Mouse (Mus musculus) midbrain, embryonic 12.5 days (tissue): ENCODE measurements at regions not wholly inside any gene's neighbourhood (a gene's known extent, or its start where the extent isn't known, plus 50 kb on each side); places are given as distances from the start of the nearest gene placed in this dataset.

Source experiments
- ATAC-seq: fragments of 200-750 bp; cut with Nextera tagmentation; 2 replicates; pipeline ENCODE4 v1.8.0; 2017; ENCODE audit warnings: low read depth, moderate TSS enrichment, moderate library complexity; ENCODE audit not compliant: low FRiP score
- H3K27ac ChIP-seq: fragments of 300-500 bp; sonication (generic); replicated peaks from 2 replicates; pipeline ENCODE4 v1.5.1; 2016; ENCODE audit warnings: mild to moderate bottlenecking
- H3K27me3 ChIP-seq: fragments of 300-500 bp; sonication (generic); 2 replicates; pipeline ENCODE4 v1.6.1; 2016; ENCODE audit warnings: mild to moderate bottlenecking
- H3K36me3 ChIP-seq: fragments of 300-500 bp; sonication (generic); 2 replicates; pipeline ENCODE4 v1.6.1; 2016
- H3K4me1 ChIP-seq: fragments of 300-500 bp; sonication (generic); 2 replicates; pipeline ENCODE4 v1.6.1; 2016
- H3K4me2 ChIP-seq: fragments of 300-500 bp; sonication (generic); replicated peaks from 2 replicates; pipeline ENCODE4 v1.6.1; 2016; ENCODE audit warnings: mild to moderate bottlenecking, moderate library complexity
- H3K4me3 ChIP-seq: fragments of 300-500 bp; sonication (generic); 2 replicates; pipeline ENCODE4 v1.5.1; 2016; ENCODE audit warnings: mild to moderate bottlenecking
- H3K9ac ChIP-seq: fragments of 300-500 bp; sonication (generic); replicated peaks from 2 replicates; pipeline ENCODE4 v1.6.1; 2016; ENCODE audit warnings: mild to moderate bottlenecking, moderate library complexity
- H3K9me3 ChIP-seq: fragments of 300-500 bp; sonication (generic); 2 replicates; pipeline ENCODE4 v1.6.1; 2016; ENCODE audit warnings: mild to moderate bottlenecking
- WGBS: fragments of 180-500 bp; shearing (Covaris S2); methylation state at CpG from one replicate; pipeline ENCODE4 v1.1.7; 2016; 5-methylcytosine and 5-hydroxymethylcytosine counted together

- Histone ChIP-seq H3K27ac (no peak overlapping the region), H3K36me3 (no peaks in the 10 kb centered on the region), H3K9me3 (no peaks in the 10 kb centered on the region), H3K9ac (no peak overlapping the region), H3K4me1 (no peaks in the 10 kb centered on the region), H3K4me2 (no peak overlapping the region), H3K4me3 (no peak overlapping the region), H3K27me3 (no peaks in the 10 kb centered on the region)
- ATAC-seq: no peak
- 87% methylated on average over 3 of the region's 3 CpGs for whole genome bisulfite sequencing
Observed at GRCm38 (mm10) chr1:23532659-23533058, 135.1 kb upstream of the Ogfrl1 start.

- Histone ChIP-seq H3K27me3 (no peaks in the 10 kb centered on the region), H3K9ac (no peak overlapping the region), H3K4me2 (no peak overlapping the region), H3K9me3 (no peaks in the 10 kb centered on the region), H3K36me3 (no peaks in the 10 kb centered on the region), H3K4me3 (no peak overlapping the region), H3K4me1 (no peaks in the 10 kb centered on the region), H3K27ac (no peak overlapping the region)
- ATAC-seq: no peak
- WGBS: 80% methylated on average over 10 of the region's 10 CpGs
Observed at GRCm38 (mm10) chr1:23536621-23537020, 139.0 kb upstream of the Ogfrl1 start.

- H3K9ac ChIP-seq: no peak overlapping the region
- H3K4me1 ChIP-seq: no peaks in the 10 kb centered on the region
- no peak overlapping the region for H3K4me3 ChIP-seq
- H3K27me3 ChIP-seq: no peaks in the 10 kb centered on the region
- WGBS: 33% methylated on average over 6 of the region's 6 CpGs
- H3K9me3 ChIP-seq: no peaks in the 10 kb centered on the region
- ATAC-seq: no peak
- H3K27ac ChIP-seq: no peak overlapping the region
- no peak overlapping the region for H3K4me2 ChIP-seq
- H3K36me3 ChIP-seq: no peaks in the 10 kb centered on the region
Observed at GRCm38 (mm10) chr1:23538419-23538818, 140.8 kb upstream of the Ogfrl1 start.

- 86% methylated on average over 7 of the region's 7 CpGs for WGBS
- Histone ChIP-seq H3K4me2 (no peak overlapping the region), H3K4me1 (no peaks in the 10 kb centered on the region), H3K27ac (no peak overlapping the region), H3K9me3 (no peaks in the 10 kb centered on the region), H3K9ac (no peak overlapping the region), H3K4me3 (no peak overlapping the region), H3K36me3 (no peaks in the 10 kb centered on the region), H3K27me3 (no peaks in the 10 kb centered on the region)
- ATAC-seq: no peak
Observed at GRCm38 (mm10) chr1:23540594-23540993, 143.0 kb upstream of the Ogfrl1 start.

GRCm38 (mm10) chr1:23555794-23556193 lies 158.2 kb upstream of the Ogfrl1 start:
- Histone ChIP-seq H3K4me3 (no peak overlapping the region), H3K9ac (no peak overlapping the region)
- no peak for ATAC-seq

GRCm38 (mm10) chr1:23568106-23568505 lies 170.5 kb upstream of the Ogfrl1 start:
- ATAC-seq: no peak
- no peak overlapping the region for H3K4me2 ChIP-seq
- H3K4me3 ChIP-seq: no peak overlapping the region
- no peaks in the 10 kb centered on the region for H3K27me3 ChIP-seq
- H3K4me1 ChIP-seq: no peaks in the 10 kb centered on the region
- no peak overlapping the region for H3K27ac ChIP-seq
- WGBS: 88% methylated on average over 5 of the region's 5 CpGs
- H3K9ac ChIP-seq: no peak overlapping the region
- H3K9me3 ChIP-seq: no peaks in the 10 kb centered on the region
- H3K36me3 ChIP-seq: no peaks in the 10 kb centered on the region

More at GRCm38 (mm10) chr1:23555794-23556193, 158.2 kb upstream of the Ogfrl1 start:
- Histone ChIP-seq H3K9me3 (no peaks in the 10 kb centered on the region), H3K36me3 (no peaks in the 10 kb centered on the region), H3K27ac (no peak overlapping the region), H3K4me2 (no peak overlapping the region), H3K27me3 (no peaks in the 10 kb centered on the region), H3K4me1 (no peaks in the 10 kb centered on the region)
- 84% methylated on average over 3 of the region's 3 CpGs for WGBS

GRCm38 (mm10) chr1:23574461-23574860 lies 176.9 kb upstream of the Ogfrl1 start:
- Histone ChIP-seq H3K4me3 (no peak overlapping the region), H3K9ac (no peak overlapping the region), H3K4me1 (no peaks in the 10 kb centered on the region), H3K27ac (no peak overlapping the region), H3K27me3 (no peaks in the 10 kb centered on the region), H3K9me3 (no peaks in the 10 kb centered on the region), H3K36me3 (no peaks in the 10 kb centered on the region), H3K4me2 (no peak overlapping the region)
- WGBS: 72% methylated on average over 7 of the region's 7 CpGs
- ATAC-seq: no peak

- Histone ChIP-seq H3K27ac (no peak overlapping the region), H3K36me3 (no peaks in the 10 kb centered on the region)
- ATAC-seq: peak; percentile 58; the same call in 1 of the 2 replicates
Observed at GRCm38 (mm10) chr1:23575005-23575404, 177.4 kb upstream of the Ogfrl1 start.

GRCm38 (mm10) chr1:23575515-23575914 lies 177.9 kb upstream of the Ogfrl1 start:
- Histone ChIP-seq H3K27ac (no peak overlapping the region), H3K9me3 (no peaks in the 10 kb centered on the region), H3K9ac (no peak overlapping the region), H3K27me3 (no peaks in the 10 kb centered on the region), H3K4me3 (no peak overlapping the region), H3K4me2 (no peak overlapping the region), H3K36me3 (no peaks in the 10 kb centered on the region), H3K4me1 (no peaks in the 10 kb centered on the region)
- ATAC-seq: no peak
- 95% methylated on average over 2 of the region's 2 CpGs for WGBS

More at GRCm38 (mm10) chr1:23575005-23575404, 177.4 kb upstream of the Ogfrl1 start:
- Histone ChIP-seq H3K9ac (no peak overlapping the region), H3K9me3 (no peaks in the 10 kb centered on the region), H3K27me3 (no peaks in the 10 kb centered on the region), H3K4me1 (no peaks in the 10 kb centered on the region), H3K4me3 (no peak overlapping the region), H3K4me2 (no peak overlapping the region)

GRCm38 (mm10) chr1:23576150-23576549 lies 178.6 kb upstream of the Ogfrl1 start:
- H3K27ac ChIP-seq: no peak overlapping the region
- no peak overlapping the region for H3K4me2 ChIP-seq
- no peak overlapping the region for H3K9ac ChIP-seq
- H3K4me3 ChIP-seq: no peak overlapping the region
- H3K36me3 ChIP-seq: no peaks in the 10 kb centered on the region
- ATAC-seq: no peak
- H3K4me1 ChIP-seq: no peaks in the 10 kb centered on the region
- no peaks in the 10 kb centered on the region for H3K27me3 ChIP-seq
- H3K9me3 ChIP-seq: no peaks in the 10 kb centered on the region
- 63% methylated on average over 5 of the region's 5 CpGs for WGBS

GRCm38 (mm10) chr1:23589414-23589942 lies 172.1 kb upstream of the B3gat2 start:
- H3K4me1 ChIP-seq: no peaks in the 10 kb centered on the region
- ATAC-seq: no peak
- H3K27me3 ChIP-seq: no peaks in the 10 kb centered on the region
- no peak overlapping the region for H3K4me3 ChIP-seq
- WGBS: 91% methylated on average over 6 of the region's 6 CpGs
- no peaks in the 10 kb centered on the region for H3K9me3 ChIP-seq
- H3K27ac ChIP-seq: no peak overlapping the region
- no peak overlapping the region for H3K9ac ChIP-seq
- no peak overlapping the region for H3K4me2 ChIP-seq
- no peaks in the 10 kb centered on the region for H3K36me3 ChIP-seq

GRCm38 (mm10) chr1:23602710-23603291 lies 158.8 kb upstream of the B3gat2 start:
- ATAC-seq: no peak

GRCm38 (mm10) chr1:23629366-23629765 lies 132.2 kb upstream of the B3gat2 start:
- H3K4me2 ChIP-seq: no peak overlapping the region
- 23% methylated on average over 4 of the region's 4 CpGs for WGBS
- no peaks in the 10 kb centered on the region for H3K27me3 ChIP-seq
- H3K4me1 ChIP-seq: no peaks in the 10 kb centered on the region
- no peak overlapping the region for H3K4me3 ChIP-seq
- H3K27ac ChIP-seq: no peak overlapping the region
- H3K9ac ChIP-seq: no peak overlapping the region
- ATAC-seq: no peak
- no peaks in the 10 kb centered on the region for H3K9me3 ChIP-seq
- no peaks in the 10 kb centered on the region for H3K36me3 ChIP-seq

More at GRCm38 (mm10) chr1:23602710-23603291, 158.8 kb upstream of the B3gat2 start:
- no peaks in the 10 kb centered on the region for H3K36me3 ChIP-seq
- WGBS: 91% methylated on average over 4 of the region's 4 CpGs
- H3K4me2 ChIP-seq: no peak overlapping the region
- H3K9me3 ChIP-seq: no peaks in the 10 kb centered on the region
- no peak overlapping the region for H3K27ac ChIP-seq
- H3K27me3 ChIP-seq: no peaks in the 10 kb centered on the region
- H3K4me1 ChIP-seq: no peaks in the 10 kb centered on the region
- no peak overlapping the region for H3K9ac ChIP-seq
- no peak overlapping the region for H3K4me3 ChIP-seq
